Mouse (Mus musculus) limb, embryonic 13.5 days (tissue): ENCODE data around the gene Nemp1. TPM values are rescaled to one million over a fixed set of nuclear protein-coding genes. Genes with fewer than 3 reads are reported as not detected.
A peak's percentile ranks its signal among the peaks of the same experiment; 100 is the strongest.

Experiments used
- ATAC-seq: fragments of 200-750 bp; cut with Nextera tagmentation; 2 replicates; pipeline ENCODE4 v1.8.0; 2017; ENCODE audit warnings: low read depth, moderate number of reproducible peaks, moderate TSS enrichment; ENCODE audit not compliant: low FRiP score
- H3K27ac ChIP-seq: fragments of 300-500 bp; sonication (generic); 2 replicates; pipeline ENCODE4 v1.5.1; 2015; ENCODE audit warnings: inconsistent platforms, mild to moderate bottlenecking, moderate library complexity
- H3K27me3 ChIP-seq: fragments of 300-500 bp; sonication (generic); 2 replicates; pipeline ENCODE4 v1.6.1; 2015; ENCODE audit warnings: mild to moderate bottlenecking, inconsistent platforms
- H3K36me3 ChIP-seq: fragments of 300-500 bp; sonication (generic); 2 replicates; pipeline ENCODE4 v1.6.1; 2015; ENCODE audit warnings: inconsistent platforms, mild to moderate bottlenecking, moderate library complexity
- H3K4me1 ChIP-seq: fragments of 300-500 bp; sonication (generic); 2 replicates; pipeline ENCODE4 v1.6.1; 2015; ENCODE audit warnings: inconsistent platforms
- H3K4me2 ChIP-seq: fragments of 300-500 bp; sonication (generic); replicated peaks from 2 replicates; pipeline ENCODE4 v1.6.1; 2015; ENCODE audit warnings: inconsistent platforms, mild to moderate bottlenecking, moderate library complexity
- H3K4me3 ChIP-seq: fragments of 300-500 bp; sonication (generic); 2 replicates; pipeline ENCODE4 v1.5.1; 2015; ENCODE audit warnings: moderate library complexity, mild to moderate bottlenecking, inconsistent platforms
- H3K9ac ChIP-seq: fragments of 300-500 bp; sonication (generic); 2 replicates; pipeline ENCODE4 v1.6.1; 2015; ENCODE audit warnings: mild to moderate bottlenecking, inconsistent platforms
- H3K9me3 ChIP-seq: fragments of 300-500 bp; sonication (generic); 2 replicates; pipeline ENCODE4 v1.6.1; 2016; ENCODE audit warnings: inconsistent platforms
- WGBS: fragments of 180-500 bp; shearing (Covaris S2); methylation state at CpG from one replicate; pipeline ENCODE4 v1.1.7; 2015; 5-methylcytosine and 5-hydroxymethylcytosine counted together
- polyA plus RNA-seq: library from polyadenylated mRNA; unstranded; fragments of >200 nt; fragmentation: Nextera tagmentation; extraction: Ambion mirVana; gene quantifications from 2 replicates; pipeline ENCODE4 v1.2.1, GENCODE M21; 2015

Gene Nemp1
- polyA plus RNA-seq, 1 experiment from 2014 or later: 9.9 TPM

DNA sequence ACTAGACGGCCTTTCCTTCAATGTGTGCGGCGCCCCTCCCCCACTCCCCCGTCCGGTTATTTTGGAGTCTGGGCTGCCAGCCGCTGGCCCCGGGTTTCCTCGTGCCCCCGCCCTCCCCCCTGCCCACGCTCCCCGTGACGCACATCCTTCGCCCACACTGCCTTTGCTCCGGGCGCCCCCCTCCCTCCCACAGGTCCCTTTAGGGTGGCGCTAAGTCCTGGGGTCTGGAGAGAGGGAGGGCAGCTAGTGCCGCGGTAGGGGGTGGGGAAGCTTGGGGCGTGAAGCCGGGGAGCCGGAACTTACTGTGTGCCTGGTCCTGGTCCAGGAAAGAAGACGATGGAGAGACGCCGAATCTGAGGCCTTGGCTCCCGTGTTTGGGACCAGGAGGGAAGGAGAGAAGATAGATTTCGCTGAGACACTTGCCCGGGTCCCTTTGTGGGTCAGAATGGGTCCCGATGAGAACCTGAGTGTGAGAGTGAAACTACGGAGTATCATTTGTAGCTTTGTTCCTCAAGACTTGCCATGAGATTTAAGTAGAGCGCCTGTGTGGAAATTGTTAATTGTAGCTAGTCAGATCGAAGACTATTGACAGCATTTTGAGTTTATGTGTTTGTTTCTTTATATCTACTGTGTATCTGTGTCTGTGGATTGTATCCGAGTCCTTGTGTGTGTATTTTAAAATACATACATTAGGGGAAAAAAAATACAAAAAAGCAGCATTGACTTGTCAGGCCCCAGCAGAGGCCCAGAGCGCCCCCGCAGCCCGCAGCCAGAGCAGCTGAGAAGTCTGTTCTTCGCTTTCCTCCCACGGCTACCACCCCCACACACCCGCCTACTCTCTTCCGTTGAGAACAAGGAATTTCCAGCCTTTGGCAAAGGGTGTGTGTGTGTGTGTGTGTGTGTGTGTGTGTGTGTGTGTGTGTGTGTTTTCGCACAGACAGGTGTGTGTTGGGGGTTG lies 1.7 kb downstream of the Nemp1 start, which contains the start of gene Nab2:
TSS of gene Nab2 (minus strand) at position 476 of the 958 bp plus-strand sequence.
- peak; percentile 33 for ATAC-seq
- Histone ChIP-seq H3K36me3 (peaks cover 16% of the 10 kb centered on the region), H3K9ac (peak within 1 kb of the TSS; percentile 94), H3K4me2 (peak within 1 kb of the TSS; percentile 94), H3K27ac (peak within 1 kb of the TSS; percentile 100), H3K4me3 (peak within 1 kb of the TSS; percentile 86), H3K9me3 (no peaks in the 10 kb centered on the region), H3K4me1 (peaks cover 41% of the 10 kb centered on the region), H3K27me3 (no peaks in the 10 kb centered on the region)
- 1% methylated on average over 40 of the region's 40 CpGs for WGBS

DNA sequence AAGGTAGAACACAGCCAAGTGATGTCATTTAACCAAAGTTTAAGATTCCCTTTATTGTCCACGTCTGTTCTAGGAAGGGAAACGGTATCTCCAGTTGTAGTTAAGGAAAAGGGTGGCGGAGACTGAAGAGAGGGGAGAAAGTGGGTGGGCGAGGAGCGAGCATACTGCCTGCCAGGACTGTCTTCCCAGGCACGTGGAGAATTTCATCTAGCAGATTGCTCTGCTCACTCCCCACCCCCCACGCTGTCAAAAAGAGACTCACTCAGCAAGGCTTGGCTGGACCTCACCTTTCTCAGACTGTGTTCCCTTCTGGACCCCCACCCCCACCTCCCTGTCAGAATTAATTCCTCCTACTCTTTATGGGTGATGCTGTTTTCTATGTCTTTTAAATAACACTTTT lies 2.5 kb downstream of the Nemp1 start:
- ATAC-seq: no peak
- Histone ChIP-seq H3K27ac (peak overlapping the region; percentile 100), H3K9ac (peak overlapping the region; percentile 45; the same call in 1 of the 2 replicates), H3K9me3 (no peaks in the 10 kb centered on the region), H3K4me2 (peak overlapping the region; percentile 94), H3K27me3 (no peaks in the 10 kb centered on the region), H3K36me3 (peaks cover 8% of the 10 kb centered on the region), H3K4me3 (peak overlapping the region; percentile 86), H3K4me1 (peaks cover 33% of the 10 kb centered on the region)
- WGBS: 5% methylated on average over 7 of the region's 7 CpGs

DNA sequence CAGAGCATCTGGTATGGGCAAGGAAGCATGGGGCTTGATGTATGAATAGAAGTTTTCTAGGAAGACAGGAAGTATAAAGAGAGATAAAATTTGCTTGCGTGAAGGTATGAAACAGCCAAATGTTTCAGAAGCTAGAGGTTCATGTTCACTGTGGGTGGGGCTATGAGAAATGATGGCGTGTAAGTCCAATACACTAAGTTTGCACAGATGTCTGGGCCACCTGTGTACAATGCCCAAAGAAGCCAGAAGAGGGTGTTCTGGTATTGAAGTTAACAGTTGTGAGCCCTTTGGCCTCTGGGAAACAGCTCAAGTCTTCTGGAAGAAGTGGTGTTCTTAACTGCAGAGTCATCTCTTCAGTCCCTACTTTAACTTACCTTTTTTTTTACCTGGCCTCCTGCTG lies 3.5 kb downstream of the Nemp1 start:
- Histone ChIP-seq H3K9ac (no peak overlapping the region), H3K4me2 (no peak overlapping the region), H3K4me1 (peaks cover 23% of the 10 kb centered on the region), H3K4me3 (no peak overlapping the region), H3K27ac (no peak overlapping the region), H3K27me3 (no peaks in the 10 kb centered on the region), H3K36me3 (no peaks in the 10 kb centered on the region), H3K9me3 (no peaks in the 10 kb centered on the region)
- 81% methylated on average over 2 of the region's 2 CpGs for WGBS
- no peak for ATAC-seq

DNA sequence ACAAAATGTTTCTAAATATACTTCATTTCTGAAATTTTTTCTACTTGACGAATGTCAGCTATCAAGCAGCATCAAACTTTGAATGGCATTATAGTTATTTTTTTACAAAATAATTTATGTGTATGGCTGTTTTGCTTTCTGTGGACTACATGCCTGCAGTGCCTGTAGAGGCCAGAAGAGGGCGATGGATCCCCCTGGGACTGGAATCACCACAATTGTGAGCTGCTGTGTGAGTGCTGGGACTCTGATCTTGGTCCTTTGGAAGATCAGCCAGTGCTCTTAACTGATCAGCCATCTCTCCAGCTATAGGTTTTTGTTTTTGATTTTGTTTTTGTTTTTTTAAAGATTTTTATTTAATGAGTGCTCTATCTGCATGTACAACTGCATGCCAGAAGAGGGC lies 4.6 kb downstream of the Nemp1 start:
- H3K27ac ChIP-seq: no peak overlapping the region
- no peak overlapping the region for H3K4me2 ChIP-seq
- H3K4me3 ChIP-seq: no peak overlapping the region
- no peak overlapping the region for H3K9ac ChIP-seq
- 48% methylated on average over 2 of the region's 2 CpGs for WGBS
- peaks cover 17% of the 10 kb centered on the region for H3K4me1 ChIP-seq
- no peak for ATAC-seq
- H3K36me3 ChIP-seq: no peaks in the 10 kb centered on the region
- no peaks in the 10 kb centered on the region for H3K9me3 ChIP-seq
- H3K27me3 ChIP-seq: no peaks in the 10 kb centered on the region

DNA sequence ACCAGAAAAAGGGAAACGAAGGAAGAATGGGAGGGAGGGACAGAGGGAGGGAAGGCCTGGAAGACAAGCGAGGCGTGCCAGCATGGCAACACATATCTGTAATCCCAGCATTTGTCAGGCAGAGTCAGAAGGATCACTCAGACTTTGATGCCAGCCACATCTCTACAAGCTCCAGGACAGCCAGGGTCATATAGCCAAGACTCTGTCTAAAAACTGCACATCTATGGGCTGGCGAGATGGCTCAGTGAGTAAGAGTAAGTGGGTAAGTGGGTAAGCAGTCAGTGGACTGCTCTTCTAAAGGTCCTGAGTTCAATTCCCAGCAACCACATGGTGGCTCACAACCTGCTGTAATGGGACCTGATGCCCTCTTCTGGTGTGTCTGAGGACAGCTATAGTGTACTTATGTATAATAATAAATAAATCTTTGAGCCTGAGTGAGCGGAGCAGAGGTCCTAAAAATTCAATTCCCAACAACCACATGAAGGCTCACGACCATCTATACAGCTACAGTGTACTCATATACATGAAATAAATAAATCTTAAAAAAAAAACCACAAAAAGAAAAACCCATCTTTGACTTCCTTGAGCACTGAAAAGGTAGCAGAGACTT lies 7.5 kb downstream of the Nemp1 start:
- Histone ChIP-seq H3K36me3 (no peaks in the 10 kb centered on the region), H3K9me3 (no peaks in the 10 kb centered on the region), H3K4me3 (no peak overlapping the region), H3K27me3 (no peaks in the 10 kb centered on the region), H3K4me2 (no peak overlapping the region), H3K9ac (no peak overlapping the region), H3K27ac (no peak overlapping the region), H3K4me1 (peaks cover 21% of the 10 kb centered on the region)
- no peak for ATAC-seq
- WGBS: 89% methylated on average over 6 of the region's 6 CpGs

DNA sequence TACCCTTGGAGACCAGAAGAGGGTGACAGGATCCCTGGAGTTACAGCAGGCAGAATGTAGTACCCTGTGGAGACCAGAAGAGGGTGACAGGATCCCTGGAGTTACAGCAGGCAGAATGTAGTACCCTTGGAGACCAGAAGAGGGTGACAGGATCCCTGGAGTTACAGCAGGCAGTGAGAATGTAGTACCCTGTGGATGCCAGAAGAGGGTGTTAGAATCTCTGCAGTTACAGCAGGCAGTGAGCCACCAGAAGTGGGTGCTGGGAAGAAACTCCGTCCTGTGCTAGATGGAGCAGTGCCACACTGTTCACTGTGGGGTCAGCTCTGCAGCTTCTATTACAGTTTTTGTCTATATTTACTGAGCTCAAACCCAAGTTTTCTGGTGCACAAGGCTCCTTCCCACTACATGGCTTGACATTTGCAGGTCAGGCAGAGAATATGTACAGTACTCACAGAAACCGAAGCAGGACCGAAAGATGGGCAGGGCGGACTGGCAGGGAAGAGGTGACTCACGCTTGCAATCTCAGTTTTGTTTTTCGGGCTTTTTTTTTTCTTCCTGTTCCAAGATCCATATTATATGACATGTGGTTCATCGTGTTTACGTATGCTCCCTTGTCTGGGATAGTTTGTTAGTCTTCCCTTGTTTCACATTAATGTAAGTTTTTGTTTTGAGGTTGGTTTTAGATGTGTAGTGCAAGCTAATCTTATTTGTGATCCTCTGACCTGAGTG lies 8.3 kb downstream of the Nemp1 start:
- H3K4me3 ChIP-seq: no peak overlapping the region
- no peaks in the 10 kb centered on the region for H3K27me3 ChIP-seq
- no peaks in the 10 kb centered on the region for H3K36me3 ChIP-seq
- H3K4me2 ChIP-seq: no peak overlapping the region
- 85% methylated on average over 8 of the region's 8 CpGs for WGBS
- no peak overlapping the region; the same call in 1 of the 2 replicates for H3K27ac ChIP-seq
- no peak for ATAC-seq
- H3K9ac ChIP-seq: no peak overlapping the region
- peaks cover 14% of the 10 kb centered on the region for H3K4me1 ChIP-seq
- no peaks in the 10 kb centered on the region for H3K9me3 ChIP-seq

DNA sequence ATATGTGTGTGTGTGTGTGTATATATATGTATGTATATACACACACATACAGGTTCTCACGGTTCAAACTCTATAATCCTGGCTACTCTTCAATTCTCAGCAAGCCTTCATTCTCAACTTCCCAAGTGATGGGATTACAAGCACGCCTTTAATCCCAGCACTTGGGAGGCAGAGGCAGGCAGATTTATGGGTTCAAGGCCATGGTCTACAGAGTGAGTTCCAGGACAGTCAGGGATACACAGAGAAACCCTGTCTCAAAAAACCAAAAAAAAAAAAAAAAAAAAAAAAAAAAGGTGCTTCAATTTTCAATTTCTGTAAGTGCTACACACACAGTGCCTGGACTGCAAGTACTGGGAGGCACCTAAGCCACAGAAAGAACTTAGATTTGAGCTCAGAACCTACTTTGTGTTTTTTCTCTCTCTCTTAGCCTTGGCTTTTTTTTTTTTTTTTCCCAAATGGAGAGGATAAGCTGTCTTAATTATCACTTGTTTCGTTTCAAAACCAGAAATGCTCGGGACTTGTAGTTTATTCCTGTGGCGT lies 9.2 kb downstream of the Nemp1 start:
- peak overlapping the region; percentile 62 for H3K9ac ChIP-seq
- H3K9me3 ChIP-seq: no peaks in the 10 kb centered on the region
- WGBS: 52% methylated on average over 5 of the region's 5 CpGs
- ATAC-seq: no peak
- no peaks in the 10 kb centered on the region for H3K27me3 ChIP-seq
- peak overlapping the region; percentile 59; the same call in 1 of the 2 replicates for H3K27ac ChIP-seq
- H3K4me2 ChIP-seq: peak overlapping the region; percentile 92
- H3K4me3 ChIP-seq: peak overlapping the region; percentile 84
- no peaks in the 10 kb centered on the region for H3K36me3 ChIP-seq
- H3K4me1 ChIP-seq: peaks cover 11% of the 10 kb centered on the region

DNA sequence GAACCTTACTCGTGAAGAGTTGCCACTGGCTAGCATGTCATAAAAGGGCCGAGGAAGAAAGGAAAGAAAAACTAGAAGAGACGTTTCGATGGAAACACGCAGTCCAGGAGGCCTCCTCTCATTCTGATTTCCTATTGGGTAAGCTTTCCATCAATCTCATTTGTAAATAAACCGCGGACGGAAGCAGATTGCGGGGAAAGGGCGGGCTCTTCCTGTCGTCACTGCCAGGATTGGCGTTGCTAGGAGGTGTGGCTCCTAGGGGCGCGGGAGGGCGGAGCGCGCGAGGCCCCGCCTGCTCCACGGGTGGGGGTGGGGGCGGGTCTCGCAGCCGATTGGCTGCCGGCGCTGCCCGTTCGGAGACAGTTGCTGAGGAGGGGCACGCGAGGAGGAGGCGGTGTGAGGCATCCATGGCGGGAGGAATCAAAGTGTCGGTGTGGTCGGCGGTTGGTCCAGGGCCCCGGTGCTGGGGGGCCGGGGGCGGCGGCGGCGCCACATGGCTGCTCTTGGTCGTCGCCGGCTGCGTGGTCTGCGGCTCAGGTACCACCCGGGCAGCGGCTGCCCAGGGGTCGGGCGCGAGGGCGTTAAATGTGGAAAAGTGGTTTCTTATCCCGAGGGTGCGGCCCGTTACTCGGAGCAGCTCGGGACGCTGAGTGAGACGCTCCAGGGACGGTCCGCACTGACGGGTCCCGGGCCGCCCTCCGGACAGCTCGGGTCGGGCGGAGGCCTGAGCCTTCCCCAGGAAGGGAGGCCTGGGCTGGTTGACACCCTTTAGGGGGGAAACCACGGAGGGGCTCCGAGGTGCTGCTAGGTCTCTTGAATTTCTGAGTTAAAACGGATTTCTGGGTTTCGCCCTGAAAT lies 10.2 kb downstream of the Nemp1 start:
- Histone ChIP-seq H3K27ac (peak overlapping the region; percentile 75), H3K4me1 (peaks cover 11% of the 10 kb centered on the region), H3K4me2 (peak overlapping the region; percentile 92), H3K27me3 (no peaks in the 10 kb centered on the region), H3K4me3 (peak overlapping the region; percentile 84), H3K9ac (peak overlapping the region; percentile 79), H3K36me3 (no peaks in the 10 kb centered on the region), H3K9me3 (no peaks in the 10 kb centered on the region)
- under 1% methylated on average over 65 of the region's 71 CpGs for WGBS
- ATAC-seq: peak; percentile 95

DNA sequence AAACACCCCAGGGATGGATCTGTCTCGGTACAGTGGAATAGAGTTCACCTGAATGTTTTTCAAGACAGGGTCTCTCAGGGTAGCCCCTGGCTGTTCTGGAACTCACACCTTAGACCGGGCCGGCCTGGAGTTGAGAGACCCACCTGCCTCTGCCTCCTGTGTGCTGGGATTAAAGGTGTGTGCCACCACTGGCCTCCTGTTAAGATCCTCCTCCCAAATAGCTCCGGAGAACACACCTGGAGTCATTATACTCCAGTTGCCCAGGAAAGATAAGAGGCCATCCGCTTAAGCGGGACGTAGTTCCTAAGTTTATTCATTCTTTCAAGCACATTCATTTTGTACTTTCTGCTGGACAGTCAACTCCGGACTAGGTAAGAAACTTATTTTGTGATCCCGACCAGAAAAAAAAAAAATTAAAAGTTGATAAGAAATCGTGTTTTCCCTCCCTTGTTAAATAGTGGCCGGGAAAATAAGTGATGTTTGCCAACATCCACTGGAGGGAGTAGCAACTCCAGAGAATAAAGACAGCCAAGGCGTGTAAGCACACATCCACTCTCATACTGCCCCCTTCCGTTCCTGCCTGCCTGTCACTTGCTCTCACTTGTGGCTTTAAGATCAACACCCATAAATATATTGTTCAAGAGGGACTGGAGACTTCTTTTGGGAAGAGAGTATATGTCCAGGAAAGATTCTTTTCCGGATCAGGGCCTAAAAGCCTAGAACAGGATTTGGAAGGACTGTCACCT lies 11.1 kb downstream of the Nemp1 start:
- H3K9me3 ChIP-seq: no peaks in the 10 kb centered on the region
- H3K4me3 ChIP-seq: peak overlapping the region; percentile 84
- H3K36me3 ChIP-seq: no peaks in the 10 kb centered on the region
- no peaks in the 10 kb centered on the region for H3K27me3 ChIP-seq
- WGBS: 9% methylated on average over 14 of the region's 14 CpGs
- H3K4me2 ChIP-seq: peak overlapping the region; percentile 92
- ATAC-seq: no peak
- H3K9ac ChIP-seq: peak overlapping the region; percentile 79
- peak overlapping the region; percentile 75 for H3K27ac ChIP-seq
- peaks cover 11% of the 10 kb centered on the region for H3K4me1 ChIP-seq

DNA sequence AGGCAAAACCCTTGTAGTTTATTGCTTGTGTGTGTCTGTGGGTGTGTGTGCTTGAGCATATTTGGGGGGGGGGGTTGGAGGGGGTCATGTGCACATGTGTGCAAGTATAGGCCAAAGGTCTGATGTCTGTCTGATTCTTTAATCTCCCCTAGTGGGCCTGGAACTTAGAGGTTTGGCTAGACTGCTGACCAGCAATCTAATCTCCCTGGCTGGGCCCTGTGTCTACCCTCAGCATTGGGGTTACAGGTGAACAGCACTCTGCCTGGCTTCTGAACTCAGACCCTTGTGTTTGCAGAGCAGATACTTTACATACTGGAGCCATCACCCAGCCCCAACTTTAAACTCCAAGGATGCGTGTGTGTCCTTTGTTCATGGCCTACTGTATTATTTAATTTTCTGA lies 12.5 kb downstream of the Nemp1 start:
- no peak overlapping the region for H3K27ac ChIP-seq
- H3K27me3 ChIP-seq: no peaks in the 10 kb centered on the region
- no peaks in the 10 kb centered on the region for H3K36me3 ChIP-seq
- no peaks in the 10 kb centered on the region for H3K9me3 ChIP-seq
- peaks cover 11% of the 10 kb centered on the region for H3K4me1 ChIP-seq
- no peak overlapping the region for H3K9ac ChIP-seq
- H3K4me2 ChIP-seq: no peak overlapping the region
- ATAC-seq: no peak
- no peak overlapping the region for H3K4me3 ChIP-seq
- WGBS: 89% methylated on average over 1 of the region's 1 CpGs
